Mouse (Mus musculus): Measurements from ENCODE around the gene Csnk2a2. TPM values are rescaled to one million over a fixed set of nuclear protein-coding genes. Genes with fewer than 3 reads are reported as not detected.

Gene Csnk2a2
- polyA plus RNA-seq, 1 experiment = 37.6 TPM

GRCm38 (mm10) chr8:95497821-95498220 is 8.0 kb upstream of the Csnk2a2 start:
- TF ChIP-seq POLR2A (IDR thresholded peaks at IDR 0.05; ENCODE audit: borderline replicate concordance, insufficient read depth, low read length) = no peak
- TF ChIP-seq CTCF (IDR thresholded peaks at IDR 0.05; ENCODE audit: borderline replicate concordance, insufficient read depth, low read depth, low read length) = no peak
- 86% methylated on average over 3 of the region's 3 CpGs for WGBS
- no peak overlapping the region for H3K27ac ChIP-seq (ENCODE audit: insufficient read depth, low read length)
- no peaks in the 10 kb centered on the region for H3K27me3 ChIP-seq (ENCODE audit: control insufficient read depth, insufficient read depth, low read length)
- H3K4me3 ChIP-seq (replicated peaks; ENCODE audit: insufficient read depth, low read depth, low read length) = no peak overlapping the region
- DNase-seq = no peak
- no peaks in the 10 kb centered on the region; the same call in 1 of the 2 replicates for H3K4me1 ChIP-seq (ENCODE audit: control insufficient read depth, insufficient read depth, low read length)

DNA sequence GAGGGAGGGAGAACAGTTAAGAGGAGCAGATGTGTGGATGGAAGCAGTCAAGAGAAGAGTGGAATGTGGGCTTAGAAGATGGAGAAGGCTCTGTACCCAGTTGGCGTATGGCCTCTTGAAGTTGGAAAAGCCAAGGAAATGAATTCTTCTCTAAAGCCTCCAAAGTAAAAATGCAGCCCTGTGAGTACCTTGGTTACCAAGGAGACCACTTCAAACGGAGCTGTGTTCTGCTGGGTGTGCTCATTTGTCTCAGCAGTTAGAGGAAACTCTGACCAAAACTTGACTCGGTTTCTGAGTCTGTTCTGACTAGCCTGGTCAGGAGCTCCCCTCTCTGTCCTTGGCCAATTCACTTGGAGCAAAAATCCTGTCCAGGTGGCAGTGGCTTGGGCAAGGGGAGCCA is 6.6 kb upstream of the Csnk2a2 start:
- no peaks in the 10 kb centered on the region for H3K27me3 ChIP-seq (ENCODE audit: control insufficient read depth, insufficient read depth, low read length)
- H3K4me3 ChIP-seq (replicated peaks; ENCODE audit: insufficient read depth, low read depth, low read length) = no peak overlapping the region
- WGBS = 40% methylated on average over 3 of the region's 3 CpGs
- TF ChIP-seq POLR2A (IDR thresholded peaks at IDR 0.05; ENCODE audit: borderline replicate concordance, insufficient read depth, low read length) = no peak
- TF ChIP-seq CTCF (IDR thresholded peaks at IDR 0.05; ENCODE audit: borderline replicate concordance, insufficient read depth, low read depth, low read length) = no peak
- no peak for DNase-seq
- H3K4me1 ChIP-seq (ENCODE audit: control insufficient read depth, insufficient read depth, low read length) = no peaks in the 10 kb centered on the region
- no peak overlapping the region for H3K27ac ChIP-seq (ENCODE audit: insufficient read depth, low read length)

DNA sequence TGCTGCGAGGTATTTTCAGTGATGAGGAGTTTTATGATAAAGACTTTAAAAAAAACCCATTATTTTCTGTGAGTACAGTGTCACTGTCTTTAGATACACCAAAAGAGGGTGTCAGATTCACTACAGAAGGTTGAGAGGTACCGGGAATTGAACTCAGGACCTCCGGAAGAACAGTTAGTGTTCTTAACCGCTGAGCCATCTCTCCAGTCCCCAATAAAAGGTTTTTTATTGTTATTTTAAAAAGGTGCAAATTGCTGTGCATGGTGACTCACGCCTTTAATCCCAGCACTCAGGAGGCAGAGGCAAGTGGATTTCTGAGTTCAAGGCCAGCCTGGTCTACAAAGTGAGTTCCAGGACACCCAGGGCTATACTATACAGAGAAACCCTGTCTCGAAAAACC is 5.6 kb upstream of the Csnk2a2 start:
- no peak overlapping the region for H3K27ac ChIP-seq (ENCODE audit: insufficient read depth, low read length)
- no peak for DNase-seq
- no peaks in the 10 kb centered on the region for H3K27me3 ChIP-seq (ENCODE audit: control insufficient read depth, insufficient read depth, low read length)
- no peaks in the 10 kb centered on the region for H3K4me1 ChIP-seq (ENCODE audit: control insufficient read depth, insufficient read depth, low read length)
- 88% methylated on average over 6 of the region's 6 CpGs for WGBS
- no peak overlapping the region for H3K4me3 ChIP-seq (replicated peaks; ENCODE audit: insufficient read depth, low read depth, low read length)
- TF ChIP-seq POLR2A (IDR thresholded peaks at IDR 0.05; ENCODE audit: borderline replicate concordance, insufficient read depth, low read length) (no peak), CTCF (IDR thresholded peaks at IDR 0.05; ENCODE audit: borderline replicate concordance, insufficient read depth, low read depth, low read length) (no peak)

GRCm38 (mm10) chr8:95492057-95492456 is 2.2 kb upstream of the Csnk2a2 start:
- TF ChIP-seq POLR2A (IDR thresholded peaks at IDR 0.05; ENCODE audit: borderline replicate concordance, insufficient read depth, low read length) (no peak), CTCF (IDR thresholded peaks at IDR 0.05; ENCODE audit: borderline replicate concordance, insufficient read depth, low read depth, low read length) (no peak)
- 56% methylated on average over 4 of the region's 4 CpGs for WGBS
- Histone ChIP-seq H3K27me3 (ENCODE audit: control insufficient read depth, insufficient read depth, low read length) (no peaks in the 10 kb centered on the region), H3K27ac (ENCODE audit: insufficient read depth, low read length) (no peak overlapping the region), H3K4me1 (ENCODE audit: control insufficient read depth, insufficient read depth, low read length) (peaks cover 4% of the 10 kb centered on the region; the same call in 1 of the 2 replicates), H3K4me3 (replicated peaks; ENCODE audit: insufficient read depth, low read depth, low read length) (no peak overlapping the region)
- no peak for DNase-seq

DNA sequence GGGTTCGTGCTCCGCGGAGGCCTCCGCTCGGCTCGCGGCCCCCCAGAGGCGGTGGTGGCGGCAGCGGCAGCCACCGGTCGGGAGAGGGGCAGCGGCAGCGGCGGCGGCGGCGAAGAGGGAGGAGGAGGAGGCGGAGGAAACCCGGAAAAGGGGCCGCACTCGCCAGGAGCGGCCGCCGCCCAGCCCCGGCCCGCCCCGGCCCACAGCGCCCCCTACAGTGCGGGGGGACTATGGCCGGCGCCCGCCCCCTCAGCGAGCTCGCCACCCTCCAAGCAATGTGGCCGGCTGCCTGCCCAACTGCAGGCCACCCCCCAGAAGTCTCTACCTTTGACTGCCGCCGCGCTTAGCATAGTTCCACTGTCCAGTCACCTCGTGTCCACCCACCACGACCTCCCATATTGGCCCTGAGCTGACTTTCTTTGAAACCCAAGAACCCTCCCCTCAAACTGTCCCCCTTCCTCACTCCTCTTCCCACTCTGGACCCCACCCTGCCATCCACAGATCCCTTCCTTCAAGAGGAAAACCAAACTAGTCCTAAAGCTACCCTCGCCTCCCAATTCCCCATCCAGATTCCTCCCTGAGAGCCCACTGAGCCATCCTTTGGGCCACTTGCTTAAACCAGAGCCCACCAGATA is 1.0 kb downstream of the Csnk2a2 start:
- Histone ChIP-seq H3K27me3 (ENCODE audit: control insufficient read depth, insufficient read depth, low read length) (no peaks in the 10 kb centered on the region), H3K27ac (ENCODE audit: insufficient read depth, low read length) (no peak overlapping the region), H3K4me1 (ENCODE audit: control insufficient read depth, insufficient read depth, low read length) (peaks cover 4% of the 10 kb centered on the region), H3K4me3 (replicated peaks; ENCODE audit: insufficient read depth, low read depth, low read length) (peak overlapping the region; percentile 77)
- TF ChIP-seq POLR2A (IDR thresholded peaks at IDR 0.05; ENCODE audit: borderline replicate concordance, insufficient read depth, low read length) (no peak), CTCF (IDR thresholded peaks at IDR 0.05; ENCODE audit: borderline replicate concordance, insufficient read depth, low read depth, low read length) (peak; percentile 38)
- DNase-seq = peak; percentile 84 to 87
- WGBS = 1% methylated on average over 37 of the region's 42 CpGs

GRCm38 (mm10) chr8:95487800-95488697 is 1.8 kb downstream of the Csnk2a2 start:
- DNase-seq = peak; percentile 11 to 30
- WGBS = 2% methylated on average over 65 of the region's 95 CpGs
- Histone ChIP-seq H3K4me3 (replicated peaks; ENCODE audit: insufficient read depth, low read depth, low read length) (peak overlapping the region; percentile 57), H3K27me3 (ENCODE audit: control insufficient read depth, insufficient read depth, low read length) (no peaks in the 10 kb centered on the region), H3K27ac (ENCODE audit: insufficient read depth, low read length) (no peak overlapping the region), H3K4me1 (ENCODE audit: control insufficient read depth, insufficient read depth, low read length) (peaks cover 4% of the 10 kb centered on the region)
- TF ChIP-seq POLR2A (IDR thresholded peaks at IDR 0.05; ENCODE audit: borderline replicate concordance, insufficient read depth, low read length) (no peak), CTCF (IDR thresholded peaks at IDR 0.05; ENCODE audit: borderline replicate concordance, insufficient read depth, low read depth, low read length) (no peak)

DNA sequence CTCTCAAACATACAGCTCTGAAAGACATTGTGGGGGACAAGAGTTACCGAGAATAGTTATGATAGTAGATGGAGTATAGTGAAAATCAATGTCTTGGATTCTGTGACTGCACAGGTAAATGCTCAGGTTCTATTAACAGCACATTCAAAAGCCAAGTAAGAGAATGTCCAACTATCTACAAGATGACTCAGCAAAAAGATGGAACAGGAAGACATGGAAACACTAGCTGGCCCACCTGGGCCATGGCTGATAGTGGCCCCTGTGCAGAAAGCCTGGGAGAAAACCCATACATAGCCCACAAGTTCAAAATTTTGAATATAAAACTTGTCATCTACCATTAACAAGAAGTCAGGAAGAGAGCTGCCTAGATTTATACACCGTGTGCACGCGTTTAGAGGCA is 19.8 kb downstream of the Csnk2a2 start:
- H3K4me1 ChIP-seq (ENCODE audit: control insufficient read depth, insufficient read depth, low read length) = no peaks in the 10 kb centered on the region
- no peak overlapping the region for H3K27ac ChIP-seq (ENCODE audit: insufficient read depth, low read length)
- no peak for DNase-seq
- TF ChIP-seq POLR2A (IDR thresholded peaks at IDR 0.05; ENCODE audit: borderline replicate concordance, insufficient read depth, low read length) (no peak), CTCF (IDR thresholded peaks at IDR 0.05; ENCODE audit: borderline replicate concordance, insufficient read depth, low read depth, low read length) (no peak)
- 99% methylated on average over 4 of the region's 4 CpGs for WGBS
- no peak overlapping the region for H3K4me3 ChIP-seq (replicated peaks; ENCODE audit: insufficient read depth, low read depth, low read length)
- no peaks in the 10 kb centered on the region for H3K27me3 ChIP-seq (ENCODE audit: control insufficient read depth, insufficient read depth, low read length)
